Mouse (Mus musculus) liver, adult (tissue): Measurements from ENCODE around the gene Angptl6.

Source experiments
- GATA4 ChIP-seq: IDR thresholded peaks from 2 replicates; pipeline ENCODE4 v1.6.1; 2014; ENCODE audit warnings: mild to moderate bottlenecking, low read length; ENCODE audit not compliant: insufficient replicate concordance

The Angptl6 gene

DNA sequence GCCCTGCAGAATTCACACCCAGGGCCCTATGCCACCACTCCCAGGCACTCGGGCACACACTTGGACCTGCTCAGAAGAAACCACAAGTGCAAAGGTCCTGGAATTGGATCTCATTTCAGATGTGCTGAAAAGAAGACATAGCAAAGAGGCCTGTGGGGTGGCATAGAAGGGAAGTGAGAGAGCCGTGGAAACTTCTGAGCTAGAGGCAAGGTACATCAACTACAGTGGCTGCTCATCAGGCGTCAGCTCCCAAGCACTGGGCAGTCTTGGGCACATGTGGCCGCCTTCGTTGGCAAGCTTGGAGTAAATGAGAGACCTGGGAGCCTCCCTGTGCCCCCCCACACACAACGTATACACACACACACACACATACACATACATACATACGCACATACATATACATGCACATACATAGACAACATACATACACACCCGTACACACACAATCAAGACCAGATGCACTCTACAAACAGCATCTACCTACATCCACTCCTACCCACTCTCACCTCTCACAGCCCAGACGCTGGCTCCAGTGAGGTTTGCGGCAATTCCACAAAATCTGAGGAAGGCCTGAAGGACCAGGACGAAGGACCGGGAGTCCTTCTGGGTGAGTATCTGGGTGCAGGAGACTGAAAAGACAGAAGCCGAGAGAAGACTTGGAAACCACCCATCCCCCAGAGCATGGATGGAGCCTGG is at the start of gene Angptl6:
Angptl6 (minus strand) TSS at position 631 of the 696 bp plus-strand sequence.
- TF ChIP-seq GATA4, result no peak

DNA sequence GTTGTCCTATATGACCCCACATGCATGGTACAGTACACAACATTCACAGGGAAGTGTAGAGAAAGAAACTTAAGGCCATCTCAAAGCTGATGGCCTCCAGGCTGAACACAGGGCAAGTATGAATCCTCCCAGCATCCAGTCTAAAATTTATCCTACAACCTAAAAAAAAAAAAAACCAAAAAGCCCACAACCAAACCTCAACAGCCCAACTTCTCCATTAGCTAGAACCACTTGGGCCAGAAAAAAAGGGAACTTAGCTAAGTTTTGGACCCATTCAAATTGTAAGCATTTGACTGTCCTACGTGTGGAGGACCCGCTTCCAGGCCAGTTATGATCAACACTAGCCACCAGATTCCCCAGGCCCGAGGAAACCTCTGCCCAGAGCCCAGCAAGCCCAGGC is 43.7 kb upstream of the Angptl6 start:
- no peak for TF ChIP-seq GATA4

GRCm38 (mm10) chr9:20916160-20916559 is 36.6 kb upstream of the Angptl6 start:
- TF ChIP-seq GATA4, result no peak

- no peak for TF ChIP-seq GATA4
Measured at GRCm38 (mm10) chr9:20909948-20910347, 30.4 kb upstream of the Angptl6 start.

- TF ChIP-seq GATA4, result no peak
Measured at GRCm38 (mm10) chr9:20902174-20902491, 22.6 kb upstream of the Angptl6 start.

DNA sequence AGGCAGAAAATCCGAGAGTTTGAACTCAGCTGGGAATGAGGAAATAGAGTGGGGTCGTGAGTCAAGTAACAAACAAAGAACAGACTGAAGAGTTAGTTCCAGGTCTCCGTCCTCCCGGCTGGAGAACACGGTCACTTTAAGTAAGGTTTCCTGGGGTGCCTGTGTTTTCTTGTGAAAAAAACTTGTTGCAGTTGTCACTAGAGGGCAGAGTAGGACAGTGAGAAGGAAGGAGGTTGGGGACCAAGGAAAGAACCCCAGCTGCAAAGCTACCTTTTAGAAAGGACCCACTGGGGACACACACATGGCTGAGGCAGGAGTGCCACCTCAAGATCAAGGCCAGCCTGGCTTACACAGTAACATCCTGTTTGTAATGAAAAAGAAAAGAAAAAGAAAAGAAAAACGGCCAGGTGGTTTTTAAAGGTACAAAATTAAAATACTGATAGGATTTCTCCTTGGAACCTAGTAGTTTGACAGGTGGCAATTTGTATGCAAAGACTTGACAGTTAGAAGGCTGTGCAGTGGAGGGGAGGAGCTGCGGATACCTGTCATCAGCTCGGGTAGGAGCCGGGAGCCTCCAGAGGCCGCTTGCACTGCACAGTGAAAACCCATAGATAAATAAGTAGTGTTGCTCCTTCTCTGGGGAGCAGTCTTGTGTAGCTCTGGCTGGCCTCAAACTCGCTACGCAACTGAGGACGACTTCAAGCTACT is 22.1 kb upstream of the Angptl6 start:
- TF ChIP-seq GATA4, result no peak

DNA sequence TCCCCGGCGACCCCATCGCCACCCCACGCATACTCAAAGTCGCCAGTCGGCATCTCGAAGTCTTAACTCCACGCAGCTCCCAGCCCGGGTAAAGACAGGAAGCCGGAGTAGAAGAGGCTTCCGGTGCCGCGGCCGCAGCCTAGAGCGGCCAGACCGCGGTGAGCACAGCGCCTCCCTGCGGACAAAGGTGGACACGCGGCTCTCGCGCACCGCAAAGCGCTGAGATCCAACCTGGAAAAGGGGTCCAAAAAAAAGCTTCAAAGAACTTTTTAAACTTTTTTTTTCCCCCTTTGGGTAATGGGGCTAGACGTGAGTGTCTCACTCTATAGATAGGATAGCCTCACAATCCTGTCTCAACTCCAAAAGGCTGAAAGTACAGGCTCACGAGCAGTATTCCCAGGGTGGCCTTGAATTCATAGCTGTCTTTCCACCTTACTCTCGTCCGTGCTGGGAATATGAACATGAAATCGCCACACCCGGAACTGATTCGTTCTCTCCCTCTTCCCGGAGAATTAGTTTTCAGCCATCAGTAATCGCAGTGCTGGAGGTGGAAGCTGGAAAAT is 19.1 kb upstream of the Angptl6 start, which contains the start of gene Eif3g:
Eif3g (minus strand) TSS at position 113 of the 563 bp plus-strand sequence.
- no peak for TF ChIP-seq GATA4

DNA sequence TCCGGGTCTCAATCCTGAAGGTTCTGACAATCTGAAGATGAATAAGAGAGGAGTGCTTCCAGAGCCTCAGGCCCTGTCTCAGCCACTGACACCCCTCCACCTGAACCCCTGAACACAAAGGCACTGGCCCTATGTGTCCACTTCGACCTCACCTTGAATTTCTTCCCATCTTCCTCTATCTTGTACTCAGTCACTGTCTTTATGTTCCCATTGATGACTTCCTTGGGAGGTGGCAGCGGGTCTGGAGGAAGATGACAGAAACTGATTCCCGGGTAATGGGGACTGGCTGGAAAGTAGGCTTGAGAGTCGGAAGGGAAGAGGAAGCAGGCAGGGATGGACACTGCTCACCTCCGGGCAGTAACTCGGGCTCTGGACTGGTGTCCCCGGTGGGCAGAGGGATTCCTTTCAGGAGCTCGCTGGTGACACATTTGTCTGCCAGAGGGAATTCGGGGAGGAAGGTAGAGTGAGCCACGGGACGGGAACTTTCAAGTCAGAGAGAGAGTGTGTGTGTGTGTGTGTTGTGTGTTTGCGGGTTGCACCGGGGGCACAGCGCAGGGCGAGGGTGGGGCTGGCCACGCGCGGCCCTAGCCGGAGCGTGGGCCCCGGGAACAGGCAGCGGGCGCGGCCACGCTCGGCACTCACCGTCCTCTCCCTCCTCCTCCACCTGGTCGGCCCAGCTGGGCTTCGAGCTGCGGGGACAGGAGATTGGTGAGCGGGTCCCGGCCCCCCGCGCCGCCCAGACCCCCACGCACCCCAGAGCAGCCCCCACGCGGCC is 18.4 kb upstream of the Angptl6 start:
- no peak for TF ChIP-seq GATA4

GRCm38 (mm10) chr9:20895382-20895781 is 15.9 kb upstream of the Angptl6 start:
- TF ChIP-seq GATA4, result no peak

DNA sequence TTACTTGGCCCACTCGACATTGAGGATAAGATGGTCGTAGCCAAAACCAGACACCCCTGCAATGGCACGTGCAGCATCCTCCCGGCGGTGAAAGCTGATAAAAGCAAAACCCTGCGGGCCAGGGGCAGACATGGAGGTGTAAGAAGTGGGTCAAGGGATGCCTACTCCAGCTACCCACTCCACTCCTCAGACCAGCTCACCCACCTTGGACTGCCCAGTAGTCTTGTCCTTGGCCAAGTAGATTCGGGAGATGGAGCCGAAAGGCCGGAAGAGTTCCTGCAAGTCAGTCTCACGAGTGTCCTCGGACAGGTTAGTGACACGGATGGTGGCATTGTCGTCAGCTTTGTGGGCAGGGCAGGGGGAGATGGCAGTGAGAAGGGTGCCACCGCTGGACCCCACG is 15.1 kb upstream of the Angptl6 start:
- TF ChIP-seq GATA4, result no peak

GRCm38 (mm10) chr9:20893590-20894343 is 14.2 kb upstream of the Angptl6 start:
- no peak for TF ChIP-seq GATA4

GRCm38 (mm10) chr9:20893069-20893468 is 13.5 kb upstream of the Angptl6 start:
- TF ChIP-seq GATA4, result no peak

- TF ChIP-seq GATA4, result no peak
Measured at GRCm38 (mm10) chr9:20892104-20892653, 12.7 kb upstream of the Angptl6 start.

- no peak for TF ChIP-seq GATA4
Measured at GRCm38 (mm10) chr9:20891339-20892103, 12.0 kb upstream of the Angptl6 start.
